Mouse (Mus musculus) small intestine, adult 2 months (tissue): Measurements from ENCODE around the gene Kat6b. TPM values are rescaled to one million over a fixed set of nuclear protein-coding genes. Genes with fewer than 3 reads are reported as not detected.
A peak's percentile ranks its signal among the peaks of the same experiment; 100 is the strongest.

Experiments
- H3K27ac ChIP-seq: fragments of 200-500 bp; 2 replicates; pipeline ENCODE4 v1.5.1; 2012; ENCODE audit warnings: low read depth, low read length, control low read depth, inconsistent platforms; ENCODE audit not compliant: insufficient read depth
- H3K27me3 ChIP-seq: fragments of 200-500 bp; 2 replicates; pipeline ENCODE4 v1.6.1; 2012; ENCODE audit warnings: mild to moderate bottlenecking, moderate library complexity, low read length, inconsistent platforms; ENCODE audit not compliant: control insufficient read depth, insufficient read depth
- H3K36me3 ChIP-seq: fragments of 200-500 bp; 2 replicates; pipeline ENCODE4 v1.6.1; 2012; ENCODE audit warnings: mild to moderate bottlenecking, low read length, control low read depth, inconsistent platforms; ENCODE audit not compliant: control insufficient read depth, insufficient read depth
- H3K4me1 ChIP-seq: fragments of 200-500 bp; 2 replicates; pipeline ENCODE4 v1.6.1; 2012; ENCODE audit warnings: low read length, inconsistent platforms, mixed read lengths; ENCODE audit not compliant: control insufficient read depth, insufficient read depth, insufficient read length
- H3K4me3 ChIP-seq: fragments of 200-500 bp; 2 replicates; pipeline ENCODE4 v1.5.1; 2012; ENCODE audit warnings: low read depth, mild to moderate bottlenecking, control low read depth, inconsistent platforms, low read length, moderate library complexity
- CTCF ChIP-seq: fragments of 200-500 bp; IDR thresholded peaks from 2 replicates; pipeline ENCODE4 v1.5.1; 2012; ENCODE audit warnings: low read depth, mild to moderate bottlenecking, control low read depth, inconsistent platforms, low read length, moderate library complexity, mixed read lengths; ENCODE audit not compliant: insufficient replicate concordance, insufficient read length; ENCODE audit errors: extremely low read depth
- POLR2A ChIP-seq: fragments of 200-500 bp; IDR thresholded peaks from 2 replicates; pipeline ENCODE4 v1.6.1; 2012; ENCODE audit warnings: low read depth, mild to moderate bottlenecking, control low read depth, inconsistent platforms, low read length, moderate library complexity
- WGBS: fragments of 180-500 bp; shearing (Covaris S2); methylation state at CpG from one replicate; pipeline ENCODE4 v1.1.7; 2018; 5-methylcytosine and 5-hydroxymethylcytosine counted together
- polyA plus RNA-seq: library from polyadenylated mRNA; depleted of rRNA; stranded (reverse); fragments of >200 nt; gene quantifications from 2 replicates; pipeline ENCODE4 v1.2.3, GENCODE M21; 2012

Kat6b gene
- polyA plus RNA-seq, 1 experiment: 8.3 TPM

GRCm38 (mm10) chr14:21583868-21584267 is 102.6 kb downstream of the Kat6b start:
- 42% methylated on average over 5 of the region's 5 CpGs for WGBS
- Histone ChIP-seq H3K27ac (no peak overlapping the region), H3K27me3 (no peaks in the 10 kb centered on the region), H3K36me3 (no peaks in the 10 kb centered on the region), H3K4me3 (no peak overlapping the region), H3K4me1 (peaks cover 14% of the 10 kb centered on the region; the same call in 1 of the 2 replicates)
- TF ChIP-seq CTCF (no peak), POLR2A (no peak)

- H3K27ac ChIP-seq: no peak overlapping the region
Observed at GRCm38 (mm10) chr14:21584468-21585135, 103.4 kb downstream of the Kat6b start.

GRCm38 (mm10) chr14:21585491-21586251 is 104.4 kb downstream of the Kat6b start:
- Histone ChIP-seq H3K4me1 (peaks cover 19% of the 10 kb centered on the region; the same call in 1 of the 2 replicates), H3K27me3 (no peaks in the 10 kb centered on the region), H3K4me3 (no peak overlapping the region), H3K36me3 (no peaks in the 10 kb centered on the region), H3K27ac (no peak overlapping the region)
- TF ChIP-seq CTCF (no peak), POLR2A (no peak)
- 26% methylated on average over 8 of the region's 8 CpGs for WGBS

More at GRCm38 (mm10) chr14:21584468-21585135, 103.4 kb downstream of the Kat6b start:
- no peak overlapping the region for H3K4me3 ChIP-seq
- no peaks in the 10 kb centered on the region for H3K36me3 ChIP-seq
- WGBS: 34% methylated on average over 6 of the region's 6 CpGs
- no peaks in the 10 kb centered on the region for H3K27me3 ChIP-seq
- TF ChIP-seq CTCF (peak; percentile 38; the same call in 1 of the 2 replicates), POLR2A (no peak)
- peaks cover 15% of the 10 kb centered on the region; the same call in 1 of the 2 replicates for H3K4me1 ChIP-seq

GRCm38 (mm10) chr14:21586481-21587118 is 105.4 kb downstream of the Kat6b start:
- no peak overlapping the region for H3K4me3 ChIP-seq
- TF ChIP-seq CTCF (no peak), POLR2A (no peak)
- WGBS: 40% methylated on average over 4 of the region's 4 CpGs
- H3K4me1 ChIP-seq: peaks cover 19% of the 10 kb centered on the region; the same call in 1 of the 2 replicates
- H3K27ac ChIP-seq: no peak overlapping the region
- no peaks in the 10 kb centered on the region for H3K27me3 ChIP-seq
- no peaks in the 10 kb centered on the region for H3K36me3 ChIP-seq

GRCm38 (mm10) chr14:21587931-21588330 is 106.7 kb downstream of the Kat6b start:
- WGBS: 19% methylated on average over 2 of the region's 2 CpGs
- Histone ChIP-seq H3K4me1 (peaks cover 19% of the 10 kb centered on the region; the same call in 1 of the 2 replicates), H3K27ac (no peak overlapping the region), H3K27me3 (no peaks in the 10 kb centered on the region), H3K4me3 (no peak overlapping the region), H3K36me3 (no peaks in the 10 kb centered on the region)
- no peak for TF ChIP-seq POLR2A
- TF ChIP-seq CTCF: no peak

GRCm38 (mm10) chr14:21589620-21590019 is 108.4 kb downstream of the Kat6b start:
- 83% methylated on average over 7 of the region's 7 CpGs for WGBS
- Histone ChIP-seq H3K4me1 (peaks cover 17% of the 10 kb centered on the region; the same call in 1 of the 2 replicates), H3K27me3 (no peaks in the 10 kb centered on the region), H3K27ac (no peak overlapping the region), H3K36me3 (no peaks in the 10 kb centered on the region), H3K4me3 (no peak overlapping the region)
- TF ChIP-seq POLR2A (no peak), CTCF (no peak)
